Mouse (Mus musculus) liver, adult 2 months (tissue): ENCODE measurements around the gene Tgfbr1. TPM values are rescaled to one million over a fixed set of nuclear protein-coding genes. Genes with fewer than 3 reads are reported as not detected.

Source experiments
- DNase-seq: peaks from one replicate; pipeline ENCODE4 v3.0.0-alpha.2; 2011; ENCODE audit warnings: low read depth, low spot score; ENCODE audit errors: extremely low read depth
- H3K27ac ChIP-seq: fragments of 200-500 bp; replicated peaks from 2 replicates; pipeline ENCODE4 v1.5.1; 2012; ENCODE audit warnings: low read depth, mild to moderate bottlenecking, control low read depth, inconsistent platforms, low read length; ENCODE audit not compliant: insufficient read depth
- H3K27me3 ChIP-seq: fragments of 200-500 bp; 2 replicates; pipeline ENCODE4 v1.6.1; 2012; ENCODE audit warnings: mild to moderate bottlenecking, moderate library complexity, low read length, inconsistent platforms; ENCODE audit not compliant: control insufficient read depth, insufficient read depth
- H3K36me3 ChIP-seq: fragments of 200-500 bp; 2 replicates; pipeline ENCODE4 v1.6.1; 2012; ENCODE audit warnings: low read length, inconsistent platforms; ENCODE audit not compliant: control insufficient read depth, insufficient read depth
- H3K4me1 ChIP-seq: fragments of 200-500 bp; 2 replicates; pipeline ENCODE4 v1.6.1; 2011; ENCODE audit warnings: low read length; ENCODE audit not compliant: control insufficient read depth, insufficient read depth
- H3K4me3 ChIP-seq: fragments of 200-500 bp; 2 replicates; pipeline ENCODE4 v1.5.1; 2011; ENCODE audit warnings: low read depth, mild to moderate bottlenecking, control low read depth, low read length, moderate library complexity; ENCODE audit not compliant: insufficient read depth
- H3K79me2 ChIP-seq: fragments of 200-500 bp; 2 replicates; pipeline ENCODE4 v1.6.1; 2012; ENCODE audit warnings: inconsistent platforms, mild to moderate bottlenecking, low read length, moderate library complexity; ENCODE audit not compliant: control insufficient read depth, insufficient read depth
- H3K9ac ChIP-seq: fragments of 200-500 bp; 2 replicates; pipeline ENCODE4 v1.6.1; 2012; ENCODE audit warnings: low read depth, mild to moderate bottlenecking, control low read depth, inconsistent platforms, low read length
- POLR2A ChIP-seq: fragments of 200-500 bp; IDR thresholded peaks from 2 replicates; pipeline ENCODE4 v1.6.1; 2011; ENCODE audit warnings: low read length, control low read depth; ENCODE audit not compliant: insufficient read depth; ENCODE audit errors: extremely low read depth
- WGBS: fragments of 180-500 bp; shearing (Covaris S2); methylation state at CpG from one replicate; pipeline ENCODE4 v1.1.7; 2018; 5-methylcytosine and 5-hydroxymethylcytosine counted together
- polyA plus RNA-seq: library from polyadenylated mRNA; depleted of rRNA; stranded (reverse); fragments of >200 nt; gene quantifications from 2 replicates; pipeline ENCODE4 v1.2.3, GENCODE M21; 2012; rRNA removed
- total RNA-seq: library from RNA; depleted of rRNA; stranded (reverse); fragments of >200 nt; gene quantifications from 2 replicates; pipeline ENCODE4 v1.2.3, GENCODE M21; 2014; rRNA removed

The Tgfbr1 gene
- total and polyA plus RNA-seq, 2 experiments: 3.9 to 15.4 TPM

- WGBS: 31% methylated on average over 18 of the region's 18 CpGs
- no peak for TF ChIP-seq POLR2A
- H3K9ac ChIP-seq: no peak overlapping the region
- H3K36me3 ChIP-seq: no peaks in the 10 kb centered on the region
- no peak overlapping the region for H3K27ac ChIP-seq
- DNase-seq: no peak
- no peak overlapping the region for H3K4me3 ChIP-seq
- no peaks in the 10 kb centered on the region for H3K79me2 ChIP-seq
- H3K27me3 ChIP-seq: 0 out of 2 replicates have a peak, but pooled peaks cover 2% of the 10 kb centered on the region
- no peaks in the 10 kb centered on the region for H3K4me1 ChIP-seq
These were observed 96.8 kb downstream of the Tgfbr1 start for GRCm38 (mm10) chr4:47449586-47450522.

Other genes with a start within 250 kb of the Tgfbr1 start
- gene Col15a1, start 145.1 kb upstream of the Tgfbr1 start, total RNA-seq: 1.7 and 4.9 TPM in 2 replicates
- 4.9 and 7.7 TPM in 2 replicates for gene Col15a1, start 145.1 kb upstream of the Tgfbr1 start, polyA plus RNA-seq
- 3.7 and 4.9 TPM in 2 replicates for gene Alg2, start 121.1 kb downstream of the Tgfbr1 start, total RNA-seq
- 13.9 and 17.4 TPM in 2 replicates for gene Alg2, start 121.1 kb downstream of the Tgfbr1 start, polyA plus RNA-seq
- 217 and 234 TPM in 2 replicates for gene Sec61b, start 121.4 kb downstream of the Tgfbr1 start, total RNA-seq
- 281 and 303 TPM in 2 replicates for gene Sec61b, start 121.4 kb downstream of the Tgfbr1 start, polyA plus RNA-seq